Mouse (Mus musculus) kidney, adult 18-20 months (tissue): Measurements from ENCODE around the gene Gm973.
"Not testable (repeated sequence)": the region's sequence is repeated elsewhere in the genome, so short reads cannot be mapped to it uniquely, and the experiment has no call there.

Experiments used
- DNase-seq: peaks from one replicate; pipeline ENCODE4 v3.0.0; 2021

Gm973 gene

DNA sequence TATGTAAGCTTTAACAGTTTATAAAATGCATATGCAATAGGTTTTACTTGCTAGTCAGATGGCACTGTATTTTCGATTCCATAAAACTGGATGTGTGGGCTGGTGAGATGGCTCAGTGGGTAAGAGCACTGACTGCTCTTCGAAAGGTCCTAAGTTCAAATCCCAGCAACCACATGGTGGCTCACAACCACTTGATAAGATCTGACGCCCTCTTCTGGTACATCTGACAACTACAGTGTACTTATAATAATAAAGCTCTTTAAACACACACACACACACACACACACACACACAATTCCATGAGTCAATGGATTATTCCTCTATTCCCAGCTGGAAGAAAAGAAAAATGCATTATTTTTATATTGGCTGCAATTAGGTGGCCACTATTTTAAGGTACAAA, 122.3 kb downstream of the Gm973 start:
- DNase-seq: no peak

DNA sequence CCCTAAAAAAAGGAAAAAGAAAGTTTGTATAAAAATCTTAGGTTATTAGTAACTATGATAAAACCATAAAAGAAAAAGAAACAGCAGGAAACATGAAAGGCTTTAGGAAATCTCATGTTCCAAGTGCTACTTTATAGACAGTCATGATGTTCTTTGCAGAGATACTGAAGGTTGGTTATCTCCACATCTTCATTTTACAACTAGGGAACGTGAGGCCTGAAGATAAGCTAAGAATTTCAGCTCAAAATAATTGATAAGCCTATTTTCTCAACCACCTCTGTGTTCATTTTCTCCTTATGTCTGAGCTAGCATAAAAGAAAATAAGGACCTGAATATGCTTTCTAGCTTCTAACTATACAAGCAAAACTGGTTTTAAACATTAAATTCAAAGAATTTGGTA, 126.4 kb downstream of the Gm973 start:
- DNase-seq: no peak

DNA sequence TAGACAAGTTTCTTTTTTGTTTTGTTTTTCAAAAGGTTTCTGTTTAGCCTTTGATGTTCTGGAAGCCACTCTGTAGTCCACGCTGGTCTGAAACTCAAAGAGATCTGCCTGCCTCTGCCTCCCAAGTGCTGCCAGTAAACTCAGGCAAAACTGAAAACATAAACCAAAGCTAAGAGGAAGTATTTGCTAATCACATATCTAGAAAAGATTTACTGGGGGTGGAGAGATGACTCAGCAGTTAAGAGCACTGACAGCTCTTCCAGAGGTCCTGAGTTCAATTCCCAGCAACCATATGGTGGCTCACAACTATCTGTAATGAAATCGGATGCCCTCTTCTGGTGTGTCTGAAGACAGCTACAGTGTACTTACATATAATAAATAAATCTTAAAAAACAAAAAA, 130.4 kb downstream of the Gm973 start:
- DNase-seq: not testable (repeated sequence)

DNA sequence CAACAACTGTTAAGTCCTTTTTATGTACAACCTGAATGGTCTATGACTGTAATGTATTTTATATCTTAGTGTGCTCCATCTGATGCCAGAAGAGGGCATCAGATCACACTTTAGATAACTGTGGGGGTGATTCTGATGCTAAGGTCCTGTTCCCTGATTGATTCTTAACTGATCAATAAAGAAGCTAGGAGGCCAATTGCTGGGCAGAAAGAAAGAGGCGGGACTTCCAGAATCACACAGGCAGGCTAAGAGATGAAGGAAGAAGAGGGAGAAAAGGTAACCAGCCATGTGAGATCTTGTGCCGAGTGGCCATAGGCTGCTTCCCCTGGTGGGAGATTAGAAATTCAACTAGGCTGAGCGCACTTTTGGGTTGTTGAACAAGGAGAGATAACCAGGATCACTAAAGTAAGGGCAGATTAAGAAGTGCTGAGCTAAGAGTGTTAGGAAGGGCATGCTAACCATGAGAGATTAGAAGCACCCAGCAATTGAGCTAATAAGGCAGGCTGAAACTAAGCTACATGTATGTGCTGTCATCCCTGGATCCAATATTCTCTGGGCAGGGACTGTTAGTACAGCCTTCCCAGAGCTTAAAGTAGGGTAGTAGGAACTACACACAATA, 135.2 kb downstream of the Gm973 start:
- DNase-seq: no peak

DNA sequence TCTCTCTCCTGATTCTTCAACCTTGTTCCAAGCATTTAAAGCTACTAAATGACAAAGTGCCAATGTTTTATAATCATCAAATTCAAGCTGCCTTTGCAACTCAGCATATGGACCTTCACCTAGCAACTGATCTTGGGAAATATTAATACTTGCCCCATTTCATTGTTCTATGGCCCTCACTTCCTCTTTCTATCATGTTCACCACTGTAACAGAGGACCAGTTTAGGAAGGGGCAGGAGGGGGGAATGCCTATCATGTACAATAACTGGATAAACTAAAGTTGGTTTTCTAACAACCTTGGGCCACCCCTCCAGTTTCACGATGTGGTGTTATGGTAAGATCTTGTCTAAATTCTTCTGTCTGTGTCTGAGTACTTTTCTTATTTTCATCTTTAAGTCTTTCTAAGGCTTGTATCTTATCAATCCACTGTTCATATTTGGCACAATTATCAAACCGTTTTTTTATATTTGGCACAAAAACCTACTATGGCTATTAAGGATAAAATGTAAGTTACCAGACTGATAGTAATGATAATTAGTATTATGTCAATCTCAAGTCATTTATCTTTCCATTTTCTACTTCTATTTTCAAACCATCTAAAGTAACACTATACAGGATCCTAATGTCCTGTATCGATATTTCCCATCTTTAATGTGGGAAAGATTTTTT, 137.3 kb downstream of the Gm973 start:
- no peak for DNase-seq

DNA sequence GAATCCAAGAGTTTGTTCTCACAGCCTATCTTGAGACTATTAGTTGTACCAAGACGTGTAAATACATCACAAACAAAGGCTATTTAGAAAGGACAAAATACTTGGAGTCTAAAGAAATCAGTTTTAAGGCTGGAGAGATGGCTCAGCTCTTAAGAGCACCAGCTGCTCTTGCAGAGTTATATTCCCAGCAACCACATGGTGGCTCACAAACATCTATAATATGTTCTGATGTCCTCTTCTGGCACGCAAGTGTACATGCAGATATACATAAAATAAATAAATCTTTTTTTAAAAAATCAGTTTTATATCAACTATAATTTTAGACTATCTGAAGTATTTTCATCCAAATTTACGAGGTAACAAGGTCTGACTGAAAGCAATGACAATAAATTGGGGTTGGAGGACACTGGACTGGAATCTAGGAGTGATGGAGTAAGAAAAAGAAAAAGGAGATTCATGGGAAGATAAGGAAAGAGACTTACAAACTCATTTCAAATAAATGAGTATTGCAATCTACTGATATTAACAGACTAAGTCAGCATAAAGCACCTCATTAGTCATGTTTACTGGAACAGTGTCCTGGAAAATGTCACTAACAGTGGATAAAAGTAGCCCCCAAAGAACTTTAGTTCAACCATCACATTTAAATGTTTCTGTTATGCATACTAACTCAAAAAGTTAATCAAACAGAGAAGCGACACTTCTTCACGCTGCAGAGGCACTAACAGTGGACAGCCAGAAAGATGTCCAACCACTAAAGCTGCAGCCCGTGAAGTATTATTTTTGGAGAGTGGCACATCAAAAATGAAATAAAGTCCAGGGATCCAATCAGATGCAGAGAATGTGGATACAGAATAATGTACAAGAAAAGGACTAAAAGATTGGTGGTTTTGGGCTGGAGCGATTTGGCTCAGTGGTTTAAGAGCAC, 140.4 kb downstream of the Gm973 start:
- DNase-seq: no peak

DNA sequence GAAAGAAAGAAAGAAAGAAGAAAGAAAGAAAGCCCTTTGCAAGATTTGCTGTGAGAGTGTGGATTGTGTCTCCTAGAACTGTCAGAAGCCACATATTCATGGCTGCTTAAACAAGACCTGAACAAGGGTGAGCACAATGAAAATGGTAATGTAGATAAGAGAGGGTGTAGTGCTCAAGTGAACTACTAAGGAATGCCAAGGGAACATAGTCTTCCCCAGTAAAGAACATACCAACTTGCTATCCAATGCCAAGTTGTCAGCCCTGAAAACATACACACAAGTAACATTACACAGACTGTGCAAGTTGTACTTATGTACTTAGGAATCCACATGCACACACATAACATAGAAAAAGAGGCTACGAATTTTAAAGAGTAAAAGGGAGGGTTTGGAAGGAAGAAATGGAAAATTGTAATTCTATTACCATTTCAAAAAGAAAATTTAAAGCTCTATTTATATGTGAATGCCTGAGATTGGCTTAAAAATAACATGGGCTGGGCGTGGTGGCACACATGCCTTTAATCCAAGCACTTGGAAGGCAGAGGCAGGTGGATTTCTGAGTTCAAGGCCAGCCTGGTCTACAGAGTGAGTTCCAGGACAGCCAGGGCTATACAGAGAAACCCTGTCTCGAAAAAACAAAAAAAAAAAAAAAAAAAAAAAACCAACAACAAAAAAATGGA, 147.5 kb downstream of the Gm973 start:
- no peak for DNase-seq

DNA sequence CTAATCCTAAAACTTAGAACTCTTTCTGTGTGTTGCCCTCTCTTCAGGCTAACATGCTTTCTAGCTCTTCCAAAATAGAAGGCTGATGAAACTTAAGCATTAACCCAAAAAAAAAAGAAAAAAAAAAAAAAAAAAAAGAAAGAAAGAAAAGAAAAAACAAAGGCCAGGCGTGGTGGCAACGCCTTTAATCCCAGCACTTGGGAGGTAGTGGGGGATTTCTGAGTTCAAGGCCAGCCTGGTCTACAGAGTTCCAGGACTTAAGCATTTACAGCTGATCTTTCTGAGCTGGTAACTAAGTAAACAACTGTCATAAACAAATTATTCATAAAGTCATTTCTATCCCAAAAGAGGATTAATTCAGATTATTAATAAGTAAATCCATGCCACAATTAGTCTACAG, 152.8 kb downstream of the Gm973 start:
- DNase-seq: no peak

DNA sequence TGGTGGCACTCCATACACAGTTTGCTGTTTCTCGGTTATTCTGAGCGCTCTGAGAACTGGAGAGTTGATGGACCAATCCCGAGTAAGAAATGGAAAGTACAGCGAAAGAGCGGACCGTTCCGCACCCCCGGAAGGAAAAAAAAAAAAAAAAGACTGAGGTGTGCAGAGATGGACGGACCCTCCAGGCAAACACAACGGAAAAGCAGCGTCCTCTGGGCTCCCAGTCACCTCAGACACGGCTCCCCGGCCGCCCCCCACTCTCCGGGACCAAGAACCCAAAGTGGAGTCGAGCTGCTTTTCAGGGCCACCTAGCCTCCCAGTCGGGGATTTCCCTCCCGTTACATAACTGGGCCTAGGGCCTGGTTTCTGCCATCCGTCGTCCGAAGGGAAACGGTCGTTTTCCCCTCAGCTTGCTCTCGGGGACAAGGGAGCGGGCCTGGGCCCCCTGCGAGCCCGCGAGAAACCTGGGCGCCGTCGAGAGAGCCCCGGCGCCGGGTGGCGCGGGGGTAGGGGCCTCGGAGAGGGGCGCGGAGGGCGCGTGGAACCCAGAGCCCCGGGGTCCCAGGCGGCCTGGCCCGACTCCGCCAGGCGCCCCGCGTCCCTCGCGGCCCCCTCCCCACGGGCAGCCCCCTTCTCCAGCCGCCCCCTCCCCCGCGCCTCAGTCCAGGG, 154.0 kb downstream of the Gm973 start:
- DNase-seq: peak; percentile 49

DNA sequence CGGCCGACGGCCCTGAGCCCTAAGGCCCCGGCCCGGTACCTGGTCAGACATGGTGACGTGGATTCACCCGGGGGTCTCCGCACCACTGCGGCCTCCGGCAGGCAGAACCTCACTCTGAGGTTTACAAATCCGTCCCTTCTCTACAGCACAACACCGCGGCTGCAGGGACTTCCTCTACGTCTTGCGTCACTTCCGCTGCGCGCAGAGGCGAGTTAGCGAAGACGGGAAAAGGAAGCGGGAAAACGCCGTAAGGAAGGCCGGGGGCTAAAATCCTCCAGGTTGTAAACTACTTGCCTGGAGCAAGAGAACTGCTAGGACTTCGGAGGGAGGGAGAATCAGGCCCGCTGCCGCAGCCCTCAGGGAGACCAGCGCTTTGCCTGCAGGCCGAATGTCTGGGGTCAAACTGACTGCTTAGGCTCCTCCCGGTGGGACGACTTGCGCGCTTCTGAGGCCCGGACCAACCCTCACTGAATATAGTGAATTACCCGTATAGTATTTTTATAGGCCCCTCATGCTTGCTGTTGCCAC, 154.6 kb downstream of the Gm973 start, which contains the start of gene Sumo1:
TSS of gene Sumo1 (minus strand) at position 194 of the 528 bp plus-strand sequence.
- peak; percentile 90 for DNase-seq

DNA sequence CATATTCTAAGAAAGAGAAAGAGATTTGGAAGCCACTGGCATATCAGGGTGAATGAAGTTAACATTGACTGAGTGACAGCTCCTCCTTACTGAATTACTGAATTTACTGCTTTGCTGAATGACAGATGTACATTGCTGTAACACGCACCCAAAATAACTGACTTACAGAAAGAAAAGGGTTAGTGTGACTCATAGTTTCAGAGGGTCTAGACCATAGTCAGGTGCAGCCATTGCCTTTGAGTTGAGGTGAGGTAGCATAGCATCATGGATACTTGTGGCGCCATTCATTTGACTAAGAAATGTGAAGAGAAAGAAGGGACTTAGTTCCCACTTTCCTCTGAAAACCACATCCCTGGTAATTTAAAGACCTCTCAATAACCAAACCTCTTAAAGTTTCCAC, 157.6 kb downstream of the Gm973 start:
- DNase-seq: no peak

DNA sequence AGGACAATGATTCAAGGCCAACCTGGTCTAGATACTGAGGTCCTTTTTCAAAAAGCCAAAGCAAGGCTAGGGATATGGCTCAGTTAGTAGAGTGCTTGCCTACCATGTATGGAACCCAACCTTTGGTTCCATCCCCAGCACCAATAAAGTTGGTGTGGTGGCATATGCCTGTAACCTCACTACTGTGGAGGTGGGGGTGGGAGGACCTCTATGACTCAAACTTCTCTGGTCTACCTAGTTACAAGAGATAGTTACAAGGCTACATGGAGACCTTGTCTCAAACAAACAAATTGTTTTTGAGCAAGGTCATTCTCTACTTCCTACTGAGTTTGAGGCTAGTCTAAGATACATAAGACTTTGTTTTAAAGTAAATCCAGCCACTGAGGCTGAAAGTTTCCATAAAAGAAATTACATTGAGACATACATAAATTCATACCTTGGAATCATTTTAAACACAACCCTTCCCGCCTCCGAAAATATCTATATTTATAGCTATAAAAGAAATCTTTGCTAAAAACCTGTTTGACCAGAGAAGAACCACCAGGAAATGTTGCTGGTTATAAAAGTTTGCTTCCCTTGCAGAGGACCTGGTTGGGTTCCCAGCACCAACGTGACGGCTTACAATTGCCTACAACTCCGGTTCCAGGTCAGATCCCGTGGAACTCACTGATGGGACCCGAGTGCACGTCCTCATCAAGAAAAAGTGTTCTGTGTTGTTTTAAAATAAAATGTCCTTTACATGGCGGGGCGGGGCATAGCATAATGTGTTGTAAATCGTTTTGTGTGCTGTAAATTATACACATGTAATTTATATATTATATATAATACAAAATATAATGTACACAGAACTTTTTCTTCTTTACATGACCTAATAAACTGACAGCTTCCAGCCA, 168.1 kb downstream of the Gm973 start:
- DNase-seq: peak; percentile 41

DNA sequence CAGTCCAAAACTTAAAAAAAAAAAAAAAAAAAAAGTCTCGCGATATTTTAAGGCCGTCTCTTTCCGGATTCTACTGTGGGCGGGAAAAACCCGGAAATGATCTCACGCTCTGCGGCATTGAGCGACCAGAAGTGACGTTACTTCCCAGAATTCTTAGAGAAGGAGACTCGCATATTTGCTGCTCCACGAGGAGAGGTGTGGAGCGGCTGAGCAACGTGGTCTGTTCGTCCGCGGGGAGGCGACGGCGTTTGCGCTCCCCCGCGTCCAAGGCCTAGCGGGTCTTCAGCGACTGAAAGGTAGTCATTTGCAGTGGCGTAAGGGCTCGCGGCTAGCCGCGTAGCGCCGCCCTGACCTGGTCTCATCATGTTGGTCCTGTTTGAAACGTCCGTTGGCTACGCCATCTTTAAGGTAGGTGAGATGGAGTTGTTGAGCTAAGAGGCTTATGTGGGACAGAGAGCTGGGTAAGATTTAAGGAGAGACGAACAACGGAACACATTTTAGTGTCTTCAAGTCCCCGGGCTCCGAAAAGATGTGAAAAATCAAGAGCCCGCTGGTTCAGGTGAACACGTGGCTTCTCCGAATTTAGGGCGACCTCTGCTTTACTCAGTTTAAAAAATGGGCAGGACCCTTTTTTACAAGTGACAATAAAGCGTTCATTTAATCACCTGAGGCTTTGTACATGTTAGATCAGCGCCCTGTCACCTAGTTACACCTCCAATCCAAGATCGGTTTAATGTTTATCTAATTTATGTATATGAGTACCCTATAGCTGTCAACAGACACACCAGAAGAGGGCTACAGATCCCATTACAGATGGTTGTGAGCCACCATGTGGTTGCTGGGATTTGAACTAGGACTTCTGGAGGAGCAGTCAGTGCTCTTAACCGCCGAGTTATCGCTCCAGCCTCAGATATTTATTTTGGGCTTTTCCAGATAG, 169.0 kb downstream of the Gm973 start, which contains the start of gene Nop58:
TSS of gene Nop58 (plus strand) at position 153 of the 937 bp plus-strand sequence.
- DNase-seq: peak; percentile 89
